8 mouse cellular contexts compared by ENCODE assay signal in genomic region chr17:32680404-32680803, GRCm38 (mm10). TPM values are rescaled to one million over a fixed set of nuclear protein-coding genes. Genes with fewer than 3 reads are reported as not detected.
DNase-seq lines count a peak whose midpoint lies in the region; ATAC-seq lines count a peak whose summit lies in the region.

No protein-coding gene starts in this region.

- H3K36me3 ChIP-seq in hindbrain, embryonic 11.5 days (ENCODE audit: control insufficient read depth, insufficient read depth, low read length), result no peaks in the 10 kb centered on the region
- H3K36me3 ChIP-seq in hindbrain, embryonic 16.5 days (ENCODE audit: control insufficient read depth, insufficient read depth, low read length), result no peaks in the 10 kb centered on the region

- peak; percentile 72 for DNase-seq in hindbrain, embryonic 11.5 days (ENCODE audit: low spot score)
- DNase-seq in CD4-positive, CD25-positive, alpha-beta regulatory T cell, adult 2 months (ENCODE audit: low read depth, low spot score), result peak; percentile 80
- peak; percentile 53 for DNase-seq in T-cell, adult 2 months (ENCODE audit: low spot score)
- DNase-seq in embryo, embryonic 9.5 days (ENCODE audit: extremely low spot score), result peak; percentile 17
- DNase-seq in left cerebral cortex, adult 18-20 months (ENCODE audit: low spot score in 2 of 2), result peak; percentile 8 to 40
- DNase-seq in retina, adult 2 months (ENCODE audit: low read depth, low spot score), result peak; percentile 22
- DNase-seq in urinary bladder, adult 18-20 months (ENCODE audit: low spot score in 2 of 2), result no peak

- ATAC-seq in hindbrain, embryonic 11.5 days (ENCODE audit: low FRiP score), result no peak
- no peak for ATAC-seq in hindbrain, embryonic 16.5 days

- WGBS in hindbrain, embryonic 11.5 days, result 37% methylated on average over 2 of the region's 2 CpGs
- WGBS in hindbrain, embryonic 16.5 days, result 16% methylated on average over 2 of the region's 2 CpGs

- no peak overlapping the region for H3K4me2 ChIP-seq in hindbrain, embryonic 11.5 days (replicated peaks; ENCODE audit: low read depth, low read length)
- no peak overlapping the region for H3K4me2 ChIP-seq in hindbrain, embryonic 16.5 days (ENCODE audit: low read length)

- no peak overlapping the region for H3K9ac ChIP-seq in hindbrain, embryonic 11.5 days (ENCODE audit: low read depth, low read length)
- no peak overlapping the region for H3K9ac ChIP-seq in hindbrain, embryonic 16.5 days (ENCODE audit: low read depth, low read length)

- no peaks in the 10 kb centered on the region for H3K27me3 ChIP-seq in hindbrain, embryonic 11.5 days (ENCODE audit: control insufficient read depth, insufficient read depth, low read length)
- no peaks in the 10 kb centered on the region for H3K27me3 ChIP-seq in hindbrain, embryonic 16.5 days (replicated peaks; ENCODE audit: control insufficient read depth, insufficient read depth, low read length)

- no peak overlapping the region for H3K27ac ChIP-seq in hindbrain, embryonic 11.5 days (ENCODE audit: low read depth, low read length)
- no peak overlapping the region for H3K27ac ChIP-seq in hindbrain, embryonic 16.5 days (ENCODE audit: low read depth, low read length)

- no peaks in the 10 kb centered on the region for H3K9me3 ChIP-seq in hindbrain, embryonic 11.5 days (ENCODE audit: control insufficient read depth, low read length)
- no peaks in the 10 kb centered on the region for H3K9me3 ChIP-seq in hindbrain, embryonic 16.5 days (ENCODE audit: control insufficient read depth, low read length)

- H3K4me1 ChIP-seq in hindbrain, embryonic 11.5 days (replicated peaks; ENCODE audit: control insufficient read depth, insufficient read depth, low read length), result no peaks in the 10 kb centered on the region
- H3K4me1 ChIP-seq in hindbrain, embryonic 16.5 days (ENCODE audit: control insufficient read depth, insufficient read depth, low read depth, low read length), result no peaks in the 10 kb centered on the region

- H3K4me3 ChIP-seq in hindbrain, embryonic 11.5 days (ENCODE audit: low read depth, low read length), result no peak overlapping the region
- no peak overlapping the region for H3K4me3 ChIP-seq in hindbrain, embryonic 16.5 days (ENCODE audit: low read length)

RNA-seq across cellular contexts. Expression of gene Cyp4f15, which starts 5.0 kb away (rescaled TPM):
- polyA plus RNA-seq in hindbrain, embryonic 11.5 days (2014; fragmentation: Nextera tagmentation; extraction: Ambion mirVana), result 0.43 and 0.66 TPM in 2 replicates
- polyA plus RNA-seq in hindbrain, embryonic 16.5 days (2015; fragmentation: Nextera tagmentation; extraction: Ambion mirVana), result 3.7 and 5.8 TPM in 2 replicates
- 10 to 100 TPM; 16.4 to 21.2 TPM for total RNA-seq in left cerebral cortex, adult 18-20 months (2021)

RNA-seq across cellular contexts. Expression of gene Cyp4f40, which starts 21.7 kb away (rescaled TPM):
- not detected in 2 replicates for polyA plus RNA-seq in hindbrain, embryonic 11.5 days (2014; fragmentation: Nextera tagmentation; extraction: Ambion mirVana)
- 0.06 TPM in 1 of 2 replicates, not detected in the other for polyA plus RNA-seq in hindbrain, embryonic 16.5 days (2015; fragmentation: Nextera tagmentation; extraction: Ambion mirVana)
- total RNA-seq in left cerebral cortex, adult 18-20 months (2021), result not detected

RNA-seq across cellular contexts. Expression of gene Cyp4f37, which starts 59.3 kb away (rescaled TPM):
- polyA plus RNA-seq in hindbrain, embryonic 11.5 days (2014; fragmentation: Nextera tagmentation; extraction: Ambion mirVana), result not detected in 2 replicates
- polyA plus RNA-seq in hindbrain, embryonic 16.5 days (2015; fragmentation: Nextera tagmentation; extraction: Ambion mirVana), result not detected in 2 replicates
- total RNA-seq in left cerebral cortex, adult 18-20 months (2021), result not detected

Comparison
In these comparisons a context has a peak if more than half of its experiments do, and no peak if none do; other contexts are left out.
1. DNase-seq: peak in hindbrain, embryonic 11.5 days (single experiment), CD4-positive, CD25-positive, alpha-beta regulatory T cell, adult 2 months (single experiment), T-cell, adult 2 months (single experiment), embryo, embryonic 9.5 days (single experiment), left cerebral cortex, adult 18-20 months (2 of 2) and retina, adult 2 months (single experiment); none in urinary bladder, adult 18-20 months (0 of 2).